Mouse (Mus musculus) retina, adult 2 months (tissue): ENCODE results near the gene Dnajc14.

Experiments
- DNase-seq: peaks from one replicate; pipeline ENCODE4 v3.0.0-alpha.2; 2012; ENCODE audit warnings: low read depth, low spot score

The Dnajc14 gene

DNA sequence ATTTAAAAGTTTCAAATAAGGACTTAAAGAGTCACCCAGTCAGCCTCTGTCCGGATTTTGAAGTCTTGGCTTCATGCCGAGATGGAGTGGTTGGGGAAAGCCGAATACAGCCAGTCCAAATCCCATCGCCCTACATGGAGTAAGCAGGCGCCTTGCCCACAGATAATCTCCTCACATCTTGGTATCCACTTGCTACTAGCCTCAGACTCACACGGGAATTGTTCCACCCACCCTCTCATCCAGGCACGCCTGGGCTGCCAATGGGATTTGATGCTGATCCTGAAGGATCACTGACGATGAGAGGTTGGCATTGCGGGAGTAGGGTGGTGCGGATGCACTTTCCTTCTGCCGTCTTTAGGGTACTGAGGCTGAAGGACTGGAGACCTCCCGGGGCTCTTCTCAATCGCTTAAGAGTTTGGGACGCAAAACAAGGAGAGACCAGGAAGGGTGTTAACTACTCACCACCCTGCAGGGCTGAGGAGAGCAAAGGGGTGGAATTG is at the start of gene Dnajc14:
Gene Dnajc14 (plus strand): TSS at position 292 of the 500 bp plus-strand sequence.
- DNase-seq = peak; percentile 33

DNA sequence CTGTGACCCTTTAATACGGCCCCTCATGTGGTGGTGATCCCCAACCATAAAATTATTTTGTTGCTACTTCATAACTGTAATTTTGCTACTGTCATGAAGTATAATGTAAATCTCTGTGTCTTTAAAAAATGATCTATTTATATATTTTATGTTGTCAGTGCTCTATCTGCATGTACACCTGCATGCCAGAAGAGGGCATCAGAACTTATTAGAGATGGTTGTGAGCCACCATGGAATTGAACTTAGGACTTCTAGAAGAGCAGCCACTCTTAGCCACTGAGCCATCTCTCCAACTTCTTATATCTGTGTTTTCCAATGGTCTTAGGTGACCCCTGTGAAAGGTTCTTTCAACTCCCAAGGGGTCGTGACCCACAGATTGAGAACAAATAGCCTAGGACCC is 31.0 kb upstream of the Dnajc14 start:
- DNase-seq = no peak

DNA sequence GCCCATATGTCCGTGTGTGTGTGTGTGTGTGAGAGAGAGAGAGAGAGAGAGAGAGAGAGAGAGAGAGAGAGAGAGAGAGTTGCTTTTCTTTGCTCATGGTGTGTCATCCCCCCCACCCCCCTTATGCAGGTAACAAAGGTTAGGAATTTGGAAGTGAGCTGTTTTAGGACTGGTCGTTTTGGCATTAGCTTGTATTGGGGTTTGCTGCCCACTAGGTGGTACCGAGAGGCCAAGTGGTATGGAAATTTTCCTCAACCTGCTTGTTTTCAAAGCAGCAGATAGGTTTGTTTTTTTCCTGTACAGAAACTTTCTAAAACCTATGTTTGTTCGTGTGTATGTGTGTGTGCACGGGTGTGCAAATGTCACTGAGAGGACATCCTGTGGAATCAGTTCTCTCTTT is 30.2 kb upstream of the Dnajc14 start:
- no peak for DNase-seq

DNA sequence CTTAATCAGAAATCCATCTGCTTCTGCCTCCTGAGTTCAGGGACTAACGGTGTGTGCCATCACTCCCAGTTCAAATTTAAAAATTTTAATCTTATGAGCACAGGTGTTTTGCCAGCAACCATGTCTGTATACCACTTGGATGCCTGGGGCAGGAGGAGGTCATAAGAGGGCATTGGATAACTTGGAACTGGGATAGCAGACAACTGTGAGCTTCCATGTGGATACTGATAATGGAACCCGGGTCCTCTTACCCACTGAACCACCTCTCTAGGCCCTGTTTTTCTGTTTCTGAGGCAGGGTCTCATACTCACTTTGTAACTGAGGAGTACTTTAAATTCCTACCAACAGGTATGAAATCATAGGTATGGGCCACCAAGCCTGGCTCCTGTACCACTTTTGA is 25.4 kb upstream of the Dnajc14 start:
- DNase-seq = no peak

DNA sequence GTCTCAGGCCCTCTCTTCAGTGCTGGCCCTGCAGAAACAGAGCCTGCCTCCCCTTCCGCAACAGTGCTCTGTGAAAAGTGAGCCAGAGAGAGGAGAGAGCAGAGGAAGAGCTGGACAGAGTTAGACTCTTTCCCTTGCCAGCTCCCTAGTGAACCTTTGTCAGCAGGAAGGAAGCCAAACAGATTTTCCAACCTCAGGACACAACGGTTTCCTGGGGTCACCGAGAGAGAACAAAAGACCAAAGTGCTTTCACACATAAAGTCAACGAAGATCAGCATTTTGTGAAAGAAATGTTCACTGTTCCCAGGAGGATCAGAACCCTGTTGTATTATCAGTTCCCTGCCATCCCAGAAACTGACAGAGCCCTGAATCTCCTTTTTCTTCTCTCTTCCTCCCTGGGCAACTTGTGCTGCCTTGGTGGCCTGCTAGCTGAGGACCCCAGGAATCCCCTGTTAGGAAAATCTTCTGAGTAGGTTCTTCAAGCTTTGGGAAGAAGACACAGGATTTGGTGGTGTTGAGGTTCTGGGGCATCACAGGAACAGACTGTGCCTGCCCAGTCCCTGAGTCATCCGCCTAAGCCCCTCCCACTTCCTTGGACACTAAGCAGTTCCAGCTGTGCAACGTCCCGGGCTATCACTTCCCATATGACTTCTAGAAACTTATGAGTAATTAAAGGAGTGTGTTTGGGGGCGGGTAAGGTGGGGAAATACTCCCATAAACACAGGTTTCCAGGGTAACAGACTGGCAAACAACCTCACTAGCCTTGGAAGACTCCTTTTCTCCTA is 24.7 kb upstream of the Dnajc14 start:
- no peak for DNase-seq

DNA sequence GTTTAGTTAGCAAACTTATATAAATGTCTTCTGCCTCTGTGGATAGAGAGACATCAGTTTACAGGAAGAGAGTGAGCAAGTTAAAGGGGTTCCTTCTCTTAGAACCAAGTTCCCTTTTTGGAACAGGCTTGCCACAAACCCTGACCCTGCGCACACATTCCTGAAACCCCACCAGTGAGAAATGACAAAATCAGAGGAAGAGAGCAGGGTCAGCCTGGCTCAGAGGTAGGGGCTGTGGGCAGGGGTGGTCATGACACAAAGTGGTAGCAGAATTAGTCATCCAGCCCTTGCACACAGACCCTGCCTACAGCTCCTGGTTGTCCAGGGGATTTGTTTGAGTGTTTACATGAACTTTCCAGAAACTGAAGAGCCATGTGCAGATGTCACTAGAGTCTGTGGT is 23.7 kb upstream of the Dnajc14 start:
- DNase-seq = no peak

DNA sequence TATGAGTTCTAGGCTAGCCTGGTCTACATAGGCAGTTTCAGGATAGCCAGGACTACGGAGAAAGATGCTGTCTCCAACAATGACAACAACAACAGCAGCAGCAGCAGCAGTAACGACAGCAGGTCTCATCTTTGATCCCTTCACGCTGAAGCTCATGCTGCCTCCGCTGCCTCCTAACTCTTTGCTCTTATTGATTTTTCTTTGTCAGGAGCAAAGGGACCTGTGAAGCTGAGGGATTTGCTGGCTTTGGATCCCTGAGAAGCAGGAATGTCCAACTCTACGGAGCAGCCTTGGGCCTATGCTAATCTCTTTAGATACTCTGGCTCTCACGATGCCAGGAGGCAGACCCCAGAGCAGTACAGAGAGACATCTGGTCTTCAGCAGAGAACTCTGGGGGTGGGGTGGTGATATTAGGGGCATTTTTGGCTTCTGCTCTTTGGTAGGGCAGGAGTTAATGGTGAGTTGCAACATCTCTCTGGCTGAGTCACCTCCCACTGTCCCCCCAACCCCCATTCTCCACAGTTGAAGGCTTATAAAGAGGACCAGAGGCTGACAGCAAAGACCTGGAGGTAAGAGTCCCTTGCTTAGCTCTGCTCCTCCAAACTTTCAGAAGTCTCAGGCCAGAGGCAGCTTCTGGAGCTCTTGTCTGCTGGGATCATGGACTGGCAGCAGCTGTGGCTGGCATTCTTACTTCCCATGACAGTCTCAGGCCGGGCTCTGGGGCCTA is 13.3 kb upstream of the Dnajc14 start, which contains the start of gene Mmp19:
Gene Mmp19 (plus strand): TSS at position 513 of the 727 bp plus-strand sequence.
- DNase-seq = no peak

DNA sequence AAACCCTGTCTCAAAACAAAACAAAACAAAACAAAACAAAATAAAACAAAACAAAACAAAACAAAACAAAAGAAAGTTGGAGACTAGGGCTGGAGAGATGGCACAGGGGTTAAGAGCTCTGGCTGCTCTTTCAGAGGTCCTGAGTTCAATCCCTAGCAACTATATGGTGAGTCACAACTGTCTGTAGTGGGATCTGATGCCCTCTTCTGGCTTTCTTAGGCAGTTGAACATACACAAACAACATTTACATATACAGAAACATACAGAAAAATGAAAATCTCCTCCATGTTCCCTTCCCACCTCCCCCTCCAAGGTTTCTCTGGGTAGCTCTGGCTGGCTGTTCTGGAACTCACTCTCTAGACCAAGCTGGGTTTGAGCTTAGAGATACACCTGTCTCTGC is 11.8 kb upstream of the Dnajc14 start:
- no peak for DNase-seq

DNA sequence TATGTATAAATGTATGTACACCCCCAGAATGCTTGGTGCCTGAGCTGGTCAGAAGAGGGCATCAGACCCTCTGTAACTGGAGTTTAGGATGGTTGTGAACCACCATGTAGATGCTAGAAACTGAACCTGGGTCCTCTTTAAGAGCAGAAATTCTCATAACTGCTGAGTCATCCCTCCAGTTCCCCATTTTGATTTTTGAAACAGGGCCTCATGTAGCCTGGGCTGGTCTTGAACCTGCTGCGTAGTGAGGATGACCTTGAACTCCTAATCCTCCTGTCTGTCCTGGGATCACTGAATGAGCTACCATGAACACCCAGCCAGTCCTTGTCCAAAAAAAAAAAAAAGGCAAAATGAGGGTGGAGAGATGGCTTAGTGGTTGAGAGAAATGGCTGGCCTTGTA is 10.6 kb upstream of the Dnajc14 start:
- DNase-seq = no peak

DNA sequence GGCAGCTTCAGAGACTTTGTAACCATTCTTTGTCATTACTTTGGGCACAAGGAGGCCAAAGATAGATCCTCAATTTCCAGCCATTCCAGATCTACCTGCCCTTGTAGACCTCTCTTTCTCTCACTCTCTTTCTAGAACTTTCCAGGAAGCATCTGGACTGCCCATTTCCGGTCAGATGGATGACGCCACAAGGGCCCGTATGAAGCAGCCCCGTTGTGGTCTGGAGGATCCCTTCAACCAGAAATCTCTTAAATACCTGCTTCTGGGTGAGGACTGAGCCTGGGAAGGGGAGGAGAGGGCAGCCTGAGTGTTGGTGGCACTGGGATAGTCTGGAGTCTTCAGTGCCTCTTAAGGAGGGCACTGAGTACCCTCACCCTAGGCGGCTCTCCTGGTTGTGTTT is 9.5 kb upstream of the Dnajc14 start:
- DNase-seq = no peak

DNA sequence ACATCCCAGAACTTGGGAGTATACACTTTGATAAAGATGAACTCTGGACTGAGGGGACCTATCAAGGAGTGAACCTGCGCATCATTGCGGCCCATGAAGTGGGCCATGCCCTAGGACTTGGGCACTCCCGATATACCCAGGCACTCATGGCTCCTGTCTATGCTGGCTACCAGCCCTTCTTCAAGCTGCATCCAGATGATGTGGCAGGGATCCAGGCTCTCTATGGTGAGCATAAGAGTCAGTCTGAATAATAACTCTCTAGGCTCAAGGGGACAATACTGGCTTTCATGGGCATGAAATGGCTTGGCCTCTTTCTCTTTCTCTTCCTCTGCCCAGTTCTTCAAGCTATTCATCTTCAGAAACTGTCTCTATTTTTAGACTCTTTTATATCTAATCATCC is 8.3 kb upstream of the Dnajc14 start:
- no peak for DNase-seq

DNA sequence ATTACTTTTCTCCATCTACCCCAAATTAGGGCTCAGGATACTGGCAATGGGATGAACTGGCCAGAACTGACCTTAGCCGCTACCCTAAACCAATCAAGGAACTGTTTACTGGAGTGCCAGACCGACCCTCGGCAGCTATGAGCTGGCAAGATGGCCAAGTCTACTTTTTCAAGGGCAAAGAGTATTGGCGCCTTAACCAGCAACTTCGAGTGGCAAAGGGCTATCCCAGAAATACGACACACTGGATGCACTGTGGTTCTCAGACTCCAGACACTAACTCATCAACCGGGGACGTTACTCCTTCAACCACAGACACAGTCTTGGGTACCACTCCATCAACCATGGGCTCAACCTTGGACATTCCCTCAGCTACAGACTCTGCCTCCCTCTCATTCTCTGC is 5.2 kb upstream of the Dnajc14 start:
- no peak for DNase-seq

DNA sequence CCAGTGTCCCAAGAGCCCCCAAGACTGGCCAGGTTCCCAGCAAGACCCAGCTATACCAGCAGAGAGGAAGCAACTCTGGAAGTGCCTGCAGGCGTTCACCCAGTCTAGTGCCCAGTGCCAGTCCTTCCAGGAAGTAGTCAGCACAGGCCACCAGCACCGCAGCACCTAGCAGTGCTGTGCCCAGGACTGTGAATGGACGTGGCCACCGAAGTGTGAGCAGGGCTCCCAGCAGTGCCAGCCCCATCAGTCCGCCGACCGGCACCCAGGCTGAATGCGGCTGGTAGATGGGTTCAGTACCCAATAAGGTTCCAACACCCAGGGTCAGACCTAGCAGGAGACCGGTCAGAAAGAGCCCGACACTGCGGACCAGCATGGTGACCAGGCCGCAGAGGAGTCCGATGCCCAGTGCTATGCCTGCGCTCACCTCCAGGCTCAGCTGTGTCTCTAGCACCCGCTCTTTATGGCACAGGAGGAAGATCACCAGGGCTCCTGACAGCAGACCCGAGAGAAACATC is 1.8 kb upstream of the Dnajc14 start:
- DNase-seq = no peak

DNA sequence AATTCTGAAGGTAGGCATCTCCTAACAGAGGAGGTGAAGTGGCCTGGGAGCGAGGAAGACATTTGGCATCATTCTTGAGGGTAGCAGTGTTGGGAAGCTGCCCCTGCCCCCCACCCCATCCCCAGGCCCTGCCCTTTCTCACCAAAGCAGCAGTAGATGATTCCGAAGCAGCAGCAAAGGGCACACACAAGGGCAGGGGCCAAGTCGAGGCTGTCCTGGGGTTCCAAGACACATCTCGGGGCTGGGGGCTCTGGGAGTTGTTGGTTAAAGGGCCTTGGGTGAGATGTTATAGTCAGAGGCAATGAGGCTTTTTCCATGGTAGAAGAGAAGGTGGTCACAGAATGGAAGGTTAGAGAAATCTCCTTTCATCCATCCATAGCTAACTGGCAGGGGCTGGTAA is 906 bp upstream of the Dnajc14 start:
- DNase-seq = no peak

DNA sequence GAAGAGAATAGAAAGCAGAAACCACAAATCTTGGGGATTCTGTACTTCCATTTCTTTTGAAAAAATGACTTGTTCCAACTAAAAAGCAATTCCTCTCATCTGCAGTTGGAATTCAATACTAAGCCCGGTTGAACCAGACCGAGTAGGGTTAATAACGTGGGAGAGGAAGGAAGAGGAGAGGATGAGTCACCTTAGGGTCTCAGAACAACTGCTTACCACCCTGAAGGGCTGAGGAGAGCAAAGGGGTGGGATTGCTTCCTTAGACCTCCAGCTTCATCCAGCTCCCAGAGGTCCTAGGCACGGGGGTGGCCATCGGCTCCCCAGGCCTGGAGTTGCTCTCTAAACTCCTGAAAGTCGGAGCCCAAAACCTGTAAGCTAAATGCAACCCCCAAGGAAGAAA is 501 bp upstream of the Dnajc14 start:
- no peak for DNase-seq

DNA sequence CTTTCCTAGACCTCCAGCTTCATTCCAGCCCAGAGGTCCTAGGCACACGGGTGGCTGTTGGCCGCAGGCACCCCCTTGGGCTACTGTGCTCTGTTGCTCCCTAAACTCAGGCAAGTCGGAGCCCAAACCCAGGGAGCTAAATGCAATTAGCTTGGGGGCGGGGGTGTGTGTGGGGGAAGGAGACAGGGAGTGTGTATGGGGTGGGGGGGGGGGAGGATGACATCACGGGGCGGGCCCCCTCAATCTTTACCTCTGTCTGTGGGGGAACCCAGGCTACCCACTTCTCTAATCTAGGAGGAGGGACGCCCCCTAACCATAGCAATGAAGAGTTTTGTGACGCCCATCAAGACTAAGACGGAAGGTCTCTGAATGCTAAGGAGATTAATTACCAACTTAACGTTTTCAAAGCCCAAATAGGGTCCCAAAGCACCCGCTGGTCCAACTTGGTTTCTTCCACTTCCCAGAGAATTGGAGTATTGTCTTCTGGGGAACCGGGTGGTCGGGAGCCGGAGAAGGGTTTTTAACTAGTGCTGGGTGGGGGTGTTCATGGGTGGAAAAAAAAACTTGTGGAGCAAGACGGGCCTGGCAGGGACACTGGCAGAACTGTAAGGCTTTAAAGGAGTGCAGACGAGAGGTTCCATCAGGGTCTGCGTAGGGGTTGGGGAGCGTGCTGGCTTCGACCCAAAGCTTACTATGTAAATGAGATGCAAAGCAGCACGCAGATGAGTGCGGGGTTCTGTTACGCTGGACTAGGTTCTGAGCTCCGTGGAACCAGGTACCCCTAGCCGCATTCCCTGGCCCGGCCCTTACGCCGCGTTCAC is 619 bp downstream of the Dnajc14 start, which contains the start of gene Tmem198b:
Gene Tmem198b (minus strand): TSS at position 100 of the 821 bp plus-strand sequence.
- DNase-seq = peak; percentile 47

DNA sequence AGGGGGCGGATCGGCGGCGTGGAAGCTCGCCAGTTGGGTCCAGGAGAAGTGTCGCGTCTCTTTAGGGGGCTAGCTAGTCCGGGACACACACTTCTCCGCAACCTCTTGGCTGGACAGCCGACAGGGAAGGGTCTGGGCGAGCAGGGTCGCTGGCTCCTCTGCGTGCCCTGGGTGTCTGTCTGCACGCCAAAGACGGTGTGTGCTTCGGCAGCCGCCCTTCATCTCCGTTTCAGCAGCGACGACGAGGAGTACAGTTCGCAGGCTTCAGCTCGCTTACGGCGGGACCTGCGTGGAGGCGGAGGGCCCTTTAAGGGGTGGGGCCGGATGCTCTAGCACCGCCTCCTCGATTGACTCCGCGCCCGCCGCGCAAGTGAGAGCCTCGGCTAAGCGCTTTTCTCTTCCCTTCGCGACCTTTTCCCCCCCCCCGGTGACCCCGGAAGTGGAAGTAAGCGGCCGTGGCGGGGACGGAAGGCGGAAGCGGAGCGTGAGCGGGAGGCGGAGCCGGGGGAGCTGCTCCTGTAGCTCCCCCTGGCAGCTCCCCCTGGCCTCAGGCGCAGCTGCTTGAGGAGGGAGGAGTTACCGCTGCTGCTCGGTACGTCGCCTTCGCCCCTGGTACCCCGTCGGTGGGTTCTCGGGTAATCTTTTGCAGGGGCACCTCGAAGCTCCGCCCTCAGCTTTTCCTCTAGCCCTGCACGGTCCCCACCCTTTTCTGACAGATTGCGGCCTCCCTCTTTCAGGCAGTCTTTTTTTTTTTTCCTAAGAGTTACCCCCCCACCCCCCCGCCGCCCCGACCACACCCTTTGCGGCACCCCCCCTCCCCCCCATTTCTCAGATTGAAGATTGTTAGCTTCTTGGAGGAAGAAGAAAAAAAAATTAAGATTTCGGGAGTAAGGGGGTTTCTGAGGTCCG is 1.5 kb downstream of the Dnajc14 start:
- peak; percentile 97 for DNase-seq

DNA sequence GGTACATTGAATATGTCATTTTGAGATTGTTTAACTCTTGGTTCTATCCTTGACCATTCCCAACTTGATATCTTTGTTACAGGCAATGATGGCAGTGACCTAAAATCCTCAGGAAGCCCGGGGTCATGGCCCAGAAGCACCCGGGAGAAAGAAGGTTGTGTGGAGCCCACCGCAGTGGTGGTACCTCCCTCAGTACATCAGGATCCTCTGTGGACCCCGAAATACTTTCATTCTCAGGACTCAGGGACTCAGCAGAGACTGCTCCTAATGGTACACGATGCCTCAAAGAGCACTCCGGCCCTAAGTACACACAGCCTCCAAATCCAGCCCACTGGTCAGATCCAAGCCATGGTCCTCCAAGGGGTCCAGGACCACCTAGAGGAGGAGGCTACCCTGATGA is 2.2 kb downstream of the Dnajc14 start:
- DNase-seq = no peak

DNA sequence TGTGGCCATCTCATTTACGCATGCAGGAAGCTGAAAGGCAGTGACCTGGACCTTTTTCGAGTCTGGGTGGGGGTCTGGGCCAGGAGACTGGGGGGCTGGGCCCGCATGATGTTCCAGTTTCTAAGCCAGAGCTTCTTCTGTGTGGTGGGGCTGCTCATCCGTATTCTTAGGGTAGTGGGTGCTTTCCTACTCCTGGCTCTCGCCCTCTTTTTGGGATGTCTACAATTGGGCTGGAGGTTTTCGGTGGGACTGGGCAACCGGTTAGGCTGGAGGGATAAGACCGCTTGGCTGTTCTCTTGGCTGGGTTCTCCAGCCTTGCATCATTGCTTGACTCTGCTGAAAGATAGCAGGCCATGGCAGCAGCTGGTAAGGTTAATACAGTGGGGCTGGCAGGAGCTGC is 3.2 kb downstream of the Dnajc14 start:
- DNase-seq = no peak

DNA sequence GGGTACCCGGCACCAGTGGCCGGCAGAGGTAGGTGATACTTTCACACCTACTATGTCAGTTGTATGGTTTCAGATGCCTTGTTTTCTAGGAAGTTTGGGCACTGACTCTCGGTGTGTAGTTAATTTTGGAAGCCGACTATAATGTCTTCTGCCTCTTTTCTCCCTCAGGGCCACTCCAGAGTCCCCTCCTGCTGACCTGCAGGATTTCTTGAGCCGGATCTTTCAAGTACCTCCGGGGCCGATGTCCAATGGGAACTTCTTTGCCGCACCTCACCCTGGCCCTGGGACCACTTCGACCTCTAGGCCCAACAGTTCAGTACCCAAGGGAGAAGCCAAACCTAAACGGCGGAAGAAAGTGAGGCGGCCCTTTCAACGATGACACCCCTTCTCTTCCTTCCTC is 13.2 kb downstream of the Dnajc14 start, which contains the start of gene Sarnp:
Gene Sarnp (plus strand): TSS at position 301 of the 400 bp plus-strand sequence.
- DNase-seq = no peak

DNA sequence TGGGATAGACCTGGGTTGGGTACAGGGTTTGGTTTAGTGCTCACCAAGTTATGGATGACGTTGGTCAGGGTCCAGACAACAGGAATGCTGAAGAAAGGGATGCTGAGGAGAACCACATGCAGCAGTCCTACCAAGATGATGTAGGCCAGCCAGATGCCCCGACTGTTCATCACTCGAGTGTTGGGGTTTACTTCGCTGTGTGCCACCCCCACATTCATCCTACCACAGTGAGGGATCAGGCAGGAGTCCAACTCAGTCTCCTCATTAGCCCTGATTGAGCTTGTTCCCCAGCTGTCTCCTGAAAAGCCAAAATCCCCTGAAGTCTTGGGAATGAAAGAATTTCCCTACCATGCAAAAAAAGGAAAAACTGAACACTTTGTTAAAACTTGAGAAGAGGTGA is 16.4 kb downstream of the Dnajc14 start:
- no peak for DNase-seq
